Mouse (Mus musculus) ES-Bruce4 (cell line): ENCODE measurements at regions not wholly inside any gene's neighbourhood (a gene's known extent, or its start where the extent isn't known, plus 50 kb on each side); places are given as distances from the start of the nearest gene placed in this dataset.

ENCODE experiments used
- H3K27ac ChIP-seq: 2 replicates; pipeline ENCODE4 v1.5.1; 2012; ENCODE audit warnings: low read length, inconsistent platforms; ENCODE audit not compliant: insufficient read depth
- H3K27me3 ChIP-seq: 2 replicates; pipeline ENCODE4 v1.6.1; 2012; ENCODE audit warnings: mild to moderate bottlenecking, low read length, inconsistent platforms; ENCODE audit not compliant: control insufficient read depth, poor library complexity, insufficient read depth, severe bottlenecking
- H3K36me3 ChIP-seq: 2 replicates; pipeline ENCODE4 v1.6.1; 2012; ENCODE audit warnings: inconsistent platforms, mild to moderate bottlenecking, low read length, moderate library complexity; ENCODE audit not compliant: control insufficient read depth, poor library complexity, insufficient read depth, severe bottlenecking
- H3K4me1 ChIP-seq: one replicate; pipeline ENCODE4 v1.8.1; 2011; ENCODE audit warnings: low read length; ENCODE audit not compliant: control insufficient read depth, insufficient read depth
- H3K4me3 ChIP-seq: 2 replicates; pipeline ENCODE4 v1.5.1; 2011; ENCODE audit warnings: low read depth, mild to moderate bottlenecking, low read length
- H3K9ac ChIP-seq: 2 replicates; pipeline ENCODE4 v1.6.1; 2012; ENCODE audit warnings: low read depth, mild to moderate bottlenecking, inconsistent platforms; ENCODE audit not compliant: poor library complexity, severe bottlenecking
- H3K9me3 ChIP-seq: replicated peaks from 2 replicates; pipeline ENCODE4 v1.6.1; 2012; ENCODE audit warnings: mild to moderate bottlenecking, low read length, inconsistent platforms; ENCODE audit not compliant: control insufficient read depth, poor library complexity, insufficient read depth, severe bottlenecking
- CTCF ChIP-seq: IDR thresholded peaks from one replicate; pipeline ENCODE4 v1.8.1; 2011; ENCODE audit warnings: low read depth, low read length
- EP300 ChIP-seq: IDR thresholded peaks from 2 replicates; pipeline ENCODE4 v1.6.1; 2011; ENCODE audit warnings: low read depth, low read length; ENCODE audit not compliant: insufficient read depth
- POLR2A ChIP-seq: IDR thresholded peaks from one replicate; pipeline ENCODE4 v1.8.1; 2011; ENCODE audit warnings: low read length; ENCODE audit not compliant: insufficient read depth

DNA sequence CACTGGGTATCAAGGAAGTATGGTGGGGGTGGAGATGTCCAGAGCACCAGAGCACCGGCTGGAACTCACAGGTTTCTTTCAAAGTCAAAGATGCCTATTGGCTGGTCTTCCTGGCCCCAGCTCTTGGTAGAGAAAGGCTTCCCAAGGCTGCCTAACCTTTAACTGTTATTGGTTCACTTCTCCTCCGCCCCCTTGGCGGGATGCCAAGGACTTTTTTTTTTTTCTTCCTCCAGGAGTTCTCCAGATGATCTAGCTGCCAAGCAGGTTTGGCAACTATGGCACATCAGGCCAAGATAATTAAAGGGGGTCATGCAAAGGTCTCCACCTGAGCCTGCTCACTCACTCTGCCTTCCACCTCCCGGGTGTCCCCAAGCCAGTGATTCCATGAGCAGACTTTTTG, 67.5 kb downstream of the Sc5d start:
- Histone ChIP-seq H3K4me3 (no peak overlapping the region), H3K4me1 (no peaks in the 10 kb centered on the region), H3K27me3 (no peaks in the 10 kb centered on the region), H3K36me3 (no peaks in the 10 kb centered on the region), H3K27ac (peak overlapping the region; percentile 91), H3K9me3 (no peaks in the 10 kb centered on the region), H3K9ac (peak overlapping the region; percentile 79)
- TF ChIP-seq EP300 (no peak), POLR2A (no peak), CTCF (no peak)

DNA sequence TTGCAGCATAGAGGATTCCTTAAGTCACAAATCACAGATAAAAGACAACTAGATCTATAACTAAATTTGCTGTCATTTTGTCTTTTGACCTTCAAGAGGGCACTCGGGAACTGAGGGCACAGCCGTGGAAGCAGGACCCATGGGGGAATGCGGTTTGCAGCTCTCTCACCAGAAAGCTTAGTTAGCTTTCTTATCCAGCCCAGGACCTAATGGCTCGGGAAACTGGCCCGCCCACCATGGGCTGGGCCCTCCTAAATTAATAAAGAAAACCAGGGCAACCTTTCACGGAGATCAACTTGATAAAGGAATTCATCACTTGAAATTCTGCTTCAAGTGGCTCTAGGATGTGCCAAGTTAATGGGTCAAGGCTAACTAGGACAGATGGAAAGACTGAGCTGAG, 67.9 kb downstream of the Sc5d start:
- TF ChIP-seq CTCF (no peak), POLR2A (no peak), EP300 (no peak)

DNA sequence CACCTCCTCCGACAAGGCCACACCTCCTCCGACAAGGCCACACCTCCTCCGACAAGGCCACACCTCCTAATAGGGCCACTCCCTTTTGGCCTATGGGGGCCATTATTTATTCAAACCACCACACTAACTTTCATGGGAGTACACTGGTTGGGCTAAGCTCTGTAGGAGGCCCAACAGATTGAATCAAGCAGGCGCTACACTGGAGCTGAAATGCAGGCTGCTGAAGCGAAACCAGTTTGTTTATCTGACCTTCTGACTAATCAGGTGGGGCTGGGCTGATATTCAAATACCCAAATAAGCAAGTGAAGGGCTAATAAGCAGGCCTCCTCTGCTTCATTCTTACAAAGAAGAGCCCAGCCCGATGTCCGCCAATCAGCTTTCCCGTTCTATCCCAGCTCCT, 68.4 kb downstream of the Sc5d start:
- Histone ChIP-seq H3K4me3 (peak overlapping the region; percentile 34; the same call in 1 of the 2 replicates), H3K9me3 (no peaks in the 10 kb centered on the region), H3K27me3 (no peaks in the 10 kb centered on the region), H3K9ac (peak overlapping the region; percentile 79), H3K4me1 (peaks cover 1% of the 10 kb centered on the region), H3K27ac (peak overlapping the region; percentile 87), H3K36me3 (no peaks in the 10 kb centered on the region)
- TF ChIP-seq POLR2A (no peak), EP300 (no peak), CTCF (no peak)

More for the DNA sequence above, 67.9 kb downstream of the Sc5d start:
- no peaks in the 10 kb centered on the region for H3K9me3 ChIP-seq
- no peaks in the 10 kb centered on the region for H3K36me3 ChIP-seq
- H3K27ac ChIP-seq: peak overlapping the region; percentile 87
- H3K27me3 ChIP-seq: no peaks in the 10 kb centered on the region
- peak overlapping the region; percentile 79 for H3K9ac ChIP-seq
- H3K4me3 ChIP-seq: peak overlapping the region; percentile 34
- H3K4me1 ChIP-seq: peaks cover 1% of the 10 kb centered on the region

DNA sequence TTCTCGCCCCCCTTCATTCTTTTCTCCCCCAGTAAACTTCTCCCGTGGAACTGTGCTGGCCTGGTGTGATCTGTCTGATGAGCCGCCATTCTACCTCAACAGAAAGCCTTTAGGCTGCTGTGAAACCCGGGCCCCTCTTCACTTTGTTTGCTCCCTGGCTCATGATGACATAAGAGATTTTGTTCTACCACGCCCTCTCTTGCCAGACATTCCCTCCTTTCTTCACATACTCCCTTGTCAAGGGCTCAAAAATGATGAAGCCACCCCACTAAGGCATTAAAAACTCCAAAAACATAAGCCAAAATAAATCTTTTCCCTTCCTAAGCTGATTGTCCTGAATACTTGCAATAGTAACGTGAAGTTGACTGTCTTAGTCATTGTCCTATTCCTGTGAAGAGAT, 69.1 kb downstream of the Sc5d start:
- Histone ChIP-seq H3K27ac (peak overlapping the region; percentile 49), H3K27me3 (no peaks in the 10 kb centered on the region), H3K36me3 (no peaks in the 10 kb centered on the region), H3K9me3 (no peaks in the 10 kb centered on the region), H3K9ac (no peak overlapping the region), H3K4me3 (no peak overlapping the region), H3K4me1 (peaks cover 1% of the 10 kb centered on the region)
- TF ChIP-seq EP300 (no peak), POLR2A (no peak), CTCF (no peak)

DNA sequence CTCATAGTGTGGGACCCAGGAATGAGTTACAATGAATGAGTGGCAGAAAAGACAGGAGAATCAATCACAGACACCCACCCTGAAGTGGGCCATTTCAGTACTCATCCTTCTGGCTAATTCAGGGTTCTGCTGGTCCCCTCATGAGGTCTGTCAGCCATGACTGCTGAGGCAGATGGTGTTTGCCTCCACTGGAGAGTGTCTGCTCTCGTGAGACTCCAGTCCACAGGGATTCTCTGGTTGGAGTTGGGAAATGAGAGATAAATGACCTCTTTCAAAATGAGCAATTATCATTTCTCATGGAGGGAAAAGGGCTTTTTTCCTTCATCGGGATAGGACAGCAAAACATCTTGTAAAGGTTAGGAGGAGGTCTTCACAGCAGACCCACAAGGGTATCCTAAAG, 69.9 kb downstream of the Sc5d start:
- H3K9ac ChIP-seq: no peak overlapping the region
- no peaks in the 10 kb centered on the region for H3K36me3 ChIP-seq
- peaks cover 1% of the 10 kb centered on the region for H3K4me1 ChIP-seq
- no peak overlapping the region for H3K27ac ChIP-seq
- H3K4me3 ChIP-seq: no peak overlapping the region
- no peaks in the 10 kb centered on the region for H3K27me3 ChIP-seq
- TF ChIP-seq POLR2A (no peak), EP300 (no peak), CTCF (no peak)
- H3K9me3 ChIP-seq: no peaks in the 10 kb centered on the region

DNA sequence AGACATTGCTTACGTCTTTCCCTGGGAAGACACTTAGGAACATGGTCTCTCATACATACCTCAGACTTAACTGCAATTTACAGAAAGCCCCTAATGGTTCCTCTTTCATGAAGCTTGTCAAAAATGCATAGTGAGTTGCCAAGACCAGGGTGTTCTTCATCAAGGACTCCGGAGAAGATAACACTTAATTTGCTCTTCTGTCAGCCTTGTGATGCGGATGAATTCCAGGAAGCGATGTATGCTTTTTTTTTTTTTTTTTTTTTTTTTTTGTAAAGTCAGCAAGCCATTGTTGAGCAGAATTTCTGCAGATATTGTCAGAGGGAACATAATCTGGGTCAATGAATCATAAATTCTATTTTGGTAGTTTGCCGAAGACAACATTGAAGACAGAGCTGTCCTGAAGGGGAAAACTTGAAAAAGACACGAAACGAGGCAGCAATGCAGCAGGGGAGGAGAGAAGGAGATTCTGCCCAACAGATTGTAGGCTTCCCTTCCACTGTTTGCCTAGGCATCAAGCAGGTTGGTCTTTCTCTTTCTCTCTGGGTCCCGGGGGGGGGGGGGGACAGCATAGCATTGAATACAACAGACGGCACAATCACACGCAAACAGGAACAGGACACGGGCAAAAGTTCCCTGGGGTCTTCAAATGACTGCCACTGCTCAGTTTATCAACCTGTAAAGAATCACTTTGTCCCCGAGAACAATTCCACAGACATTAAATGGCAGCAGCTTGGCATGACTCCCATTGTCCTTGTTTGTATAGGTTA, 69.1 kb upstream of the Sorl1 start:
- Histone ChIP-seq H3K4me3 (no peak overlapping the region), H3K9ac (no peak overlapping the region), H3K27me3 (no peaks in the 10 kb centered on the region), H3K36me3 (no peaks in the 10 kb centered on the region), H3K9me3 (no peaks in the 10 kb centered on the region), H3K4me1 (peaks cover 1% of the 10 kb centered on the region), H3K27ac (no peak overlapping the region)
- no peak for TF ChIP-seq POLR2A
- no peak for TF ChIP-seq EP300
- TF ChIP-seq CTCF: no peak
